Mouse (Mus musculus) CD4-positive, CD25-positive, alpha-beta regulatory T cell, adult 2 months (primary cell): ENCODE measurements around the gene Il1rl2.
A peak's percentile ranks its signal among the peaks of the same experiment; 100 is the strongest.

Source experiments
- DNase-seq: peaks from one replicate; pipeline ENCODE4 v3.0.0-alpha.2; 2012; ENCODE audit warnings: low read depth, low spot score

The Il1rl2 gene

DNA sequence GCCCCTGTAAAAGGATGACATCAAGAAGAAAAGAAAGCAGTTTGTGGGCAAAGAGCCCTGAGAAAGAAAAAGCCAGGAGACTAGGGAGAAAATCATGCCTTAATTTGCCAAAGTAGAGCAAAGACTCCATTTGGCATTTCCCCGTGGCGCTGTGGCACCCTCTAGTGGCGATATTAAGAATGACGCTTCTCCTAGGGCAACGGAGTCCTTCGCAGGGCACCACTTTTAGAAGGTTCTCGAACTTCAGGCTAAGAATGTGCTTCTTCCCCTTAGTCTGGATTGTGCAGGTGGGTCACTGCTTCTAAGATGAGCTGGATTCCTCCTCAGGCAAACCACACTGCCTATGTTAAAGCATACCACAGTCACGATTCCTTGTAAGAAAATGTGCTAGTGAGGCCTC, 54.4 kb downstream of the Il1rl2 start:
- DNase-seq: peak; percentile 84

DNA sequence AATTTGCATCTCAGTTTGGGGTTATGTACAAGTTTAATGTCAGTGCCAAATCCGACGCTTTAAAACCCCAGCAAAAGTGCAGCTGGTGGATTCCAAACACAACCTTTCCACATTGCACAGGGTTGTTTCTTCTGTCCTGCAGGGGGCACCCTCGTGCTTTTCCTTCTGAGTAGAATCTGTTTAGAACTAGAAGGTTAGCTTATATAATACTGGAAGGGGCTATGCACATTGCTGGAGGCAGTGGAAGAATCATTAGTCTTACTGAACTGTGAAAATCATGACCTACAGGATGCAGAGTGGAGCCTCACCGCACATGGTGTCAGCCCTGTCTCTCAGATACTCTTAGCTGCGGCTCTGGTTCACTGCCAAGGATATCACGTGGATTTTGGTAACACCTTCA, 55.7 kb downstream of the Il1rl2 start:
- DNase-seq: peak; percentile 89

DNA sequence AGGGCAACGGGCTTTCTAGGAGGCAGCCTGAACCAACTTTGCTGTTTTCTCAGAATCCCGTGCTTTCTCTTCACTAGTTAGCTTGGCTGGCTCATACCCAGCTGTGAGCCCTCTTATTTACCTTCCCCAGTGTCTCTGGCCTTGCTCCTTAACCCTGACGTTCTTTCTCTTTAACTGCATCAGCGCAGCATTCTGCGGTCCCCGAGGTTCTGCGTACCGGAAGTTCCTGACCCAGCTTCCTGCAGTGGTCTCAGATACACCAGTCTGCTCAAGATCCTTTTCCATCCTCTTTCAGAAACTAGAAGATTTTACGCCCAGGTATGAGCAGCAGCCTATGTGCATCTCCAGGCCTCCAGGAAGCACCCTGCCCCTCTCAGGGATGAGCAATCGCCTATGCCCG, 56.6 kb downstream of the Il1rl2 start:
- peak; percentile 73 for DNase-seq

DNA sequence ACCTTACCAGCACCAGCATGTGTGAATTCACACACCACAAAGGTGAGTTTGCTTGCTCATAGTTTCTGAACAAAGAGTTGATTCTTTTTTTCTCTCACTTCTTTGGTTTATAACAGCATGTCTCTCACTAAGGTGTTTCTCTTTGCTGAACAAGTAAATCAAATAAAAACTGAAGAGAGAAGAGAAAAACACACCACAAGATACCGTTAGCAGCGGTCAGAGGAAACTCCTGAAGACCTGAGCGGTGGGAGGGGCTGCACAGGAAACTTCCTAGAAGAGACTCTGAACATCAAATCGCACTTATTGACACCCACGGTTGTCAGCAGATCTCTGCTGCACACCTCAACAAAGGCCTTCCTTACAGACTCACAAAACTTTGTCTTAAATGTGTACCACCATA, 58.4 kb downstream of the Il1rl2 start:
- DNase-seq: peak; percentile 59

DNA sequence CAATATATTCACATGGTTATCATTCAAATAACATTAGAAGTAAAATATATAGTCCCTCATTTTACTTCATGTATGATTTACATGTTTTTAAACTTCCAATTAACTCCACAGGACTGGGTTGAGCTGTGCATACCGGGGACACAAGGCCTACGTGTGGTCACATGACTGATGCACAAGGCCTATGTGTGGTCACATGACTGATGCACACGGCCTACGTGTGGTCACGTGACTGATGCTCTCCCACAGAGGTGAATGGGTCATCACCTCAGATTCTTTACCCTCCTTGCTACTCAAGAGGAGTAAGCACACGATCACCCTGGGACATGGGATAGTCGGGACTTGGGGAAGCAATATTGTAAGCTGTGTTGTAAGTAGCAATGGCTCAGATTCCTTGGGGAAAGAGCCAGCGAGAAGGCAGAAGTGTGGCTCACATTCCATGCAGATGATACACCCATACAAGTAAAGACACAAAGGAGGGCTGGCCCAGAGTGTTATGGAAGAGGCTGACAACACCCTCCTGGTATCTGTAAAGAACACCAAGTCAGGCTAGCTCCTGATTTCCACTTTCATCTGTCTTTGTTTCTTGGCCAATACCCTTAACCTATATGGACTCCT, 60.6 kb downstream of the Il1rl2 start:
- DNase-seq: no peak

DNA sequence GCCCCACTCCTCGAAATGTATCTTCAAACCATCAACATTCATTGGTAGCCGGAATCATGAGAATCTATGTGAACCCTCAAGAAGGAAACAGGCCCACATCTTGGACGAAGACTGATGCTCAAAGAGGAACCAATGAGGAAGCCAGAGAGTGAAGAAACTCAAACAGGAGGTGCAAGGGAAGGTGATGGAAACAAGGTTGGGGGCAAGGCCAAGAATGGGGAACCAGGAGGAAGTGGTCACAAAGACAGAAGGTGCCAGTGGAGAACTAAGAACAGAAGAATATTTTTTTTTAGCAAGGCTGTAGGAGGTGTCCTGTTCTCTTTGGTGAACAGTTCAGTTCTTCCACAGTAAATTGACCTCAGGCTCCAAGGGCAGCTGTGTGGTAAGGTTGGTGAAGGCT, 67.0 kb downstream of the Il1rl2 start:
- no peak for DNase-seq

DNA sequence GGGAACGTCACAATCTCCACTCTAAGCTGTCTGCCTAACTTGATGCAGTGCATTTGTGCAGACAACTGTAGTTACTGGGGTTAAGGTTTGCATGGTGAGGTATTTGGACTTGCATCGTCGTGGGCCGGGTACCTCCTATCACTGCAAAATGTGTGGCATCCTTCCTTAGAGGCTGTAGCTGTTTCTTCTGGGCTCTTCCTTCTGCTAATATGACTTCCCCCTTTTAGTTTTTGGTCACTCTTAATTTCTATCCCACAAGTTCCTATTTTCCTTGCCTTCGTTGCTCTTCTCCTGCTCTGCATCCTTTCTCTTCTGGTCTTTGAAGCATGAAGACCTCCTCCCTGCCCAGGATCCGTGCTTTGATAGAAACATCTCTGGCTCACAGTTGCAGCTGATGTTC, 68.1 kb downstream of the Il1rl2 start:
- no peak for DNase-seq

DNA sequence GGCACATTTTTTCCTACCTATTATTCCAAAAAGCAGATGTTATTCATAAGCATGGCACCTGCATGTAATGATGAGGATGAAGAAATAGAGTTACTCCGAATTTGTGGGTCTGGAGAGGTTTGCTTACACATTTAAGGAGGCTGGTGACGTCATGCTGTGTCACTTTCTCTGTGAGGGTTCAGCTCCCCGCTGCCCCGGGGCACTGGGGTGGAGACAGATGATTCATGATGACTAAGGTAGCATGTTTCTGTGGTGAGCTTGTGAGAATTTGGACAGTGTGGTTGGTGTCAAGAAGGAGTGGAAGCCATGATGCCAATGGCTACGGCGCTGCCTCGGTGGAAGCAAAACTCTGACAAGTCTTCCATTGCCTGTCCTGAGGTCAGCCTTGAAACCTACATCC, 68.8 kb downstream of the Il1rl2 start:
- peak; percentile 24 for DNase-seq

DNA sequence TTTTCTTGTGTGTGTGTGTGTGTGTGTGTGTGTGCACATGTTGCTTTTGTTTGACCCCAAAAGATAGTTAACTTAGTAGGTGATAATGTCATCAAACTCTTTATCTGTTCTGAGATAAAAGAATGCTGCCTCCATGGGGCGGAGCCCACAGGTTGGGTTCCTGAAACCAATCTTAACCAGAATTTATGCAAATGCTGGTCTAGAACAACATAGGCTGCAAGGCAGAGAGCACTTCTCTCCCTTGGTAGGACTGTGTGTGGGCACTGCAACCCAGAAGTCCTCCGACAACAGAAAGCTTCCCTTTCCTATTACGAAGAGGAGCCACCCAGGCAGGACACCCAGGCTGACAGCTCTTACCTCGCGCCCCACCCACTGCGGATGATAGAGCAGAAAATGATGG, 75.2 kb downstream of the Il1rl2 start:
- DNase-seq: peak; percentile 54

DNA sequence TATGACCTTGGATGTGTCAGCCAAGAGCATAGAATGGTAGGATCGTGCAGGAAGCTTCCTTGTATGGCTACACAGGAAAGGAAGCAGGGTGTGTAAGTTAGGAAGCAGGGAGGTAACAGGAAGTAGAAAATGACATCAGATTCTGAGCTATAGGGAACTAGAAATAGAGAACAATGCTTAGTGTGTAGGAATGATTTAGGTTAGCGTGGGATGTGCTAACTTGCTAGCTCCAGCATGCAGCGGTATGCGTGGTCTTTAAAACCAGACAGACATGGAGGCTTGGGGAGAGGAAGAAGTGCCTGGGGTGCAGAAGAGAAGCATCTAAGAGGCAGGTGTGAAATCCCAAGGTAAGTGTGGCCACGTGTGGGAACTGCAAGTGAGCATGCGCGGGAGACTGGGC, 80.3 kb downstream of the Il1rl2 start:
- DNase-seq: no peak

DNA sequence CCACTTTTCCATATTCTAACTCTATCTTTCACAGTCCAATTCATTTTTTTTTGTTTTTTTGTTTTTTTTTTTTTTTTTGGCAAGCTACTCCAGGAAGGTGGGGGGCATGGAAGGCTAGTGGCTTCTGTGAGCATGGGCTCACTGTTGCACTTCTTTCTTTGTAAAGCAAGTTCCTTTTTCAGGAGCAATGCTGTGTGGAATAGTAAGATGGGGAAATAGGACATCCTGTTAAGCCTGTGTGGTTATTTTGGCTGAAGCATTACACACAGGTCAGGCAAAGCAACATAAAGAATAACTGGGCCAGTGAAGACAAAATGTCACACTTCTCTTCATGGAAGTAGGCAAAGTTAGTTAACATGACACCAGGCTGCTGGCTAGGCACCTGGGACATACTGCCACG, 85.5 kb downstream of the Il1rl2 start:
- DNase-seq: no peak

DNA sequence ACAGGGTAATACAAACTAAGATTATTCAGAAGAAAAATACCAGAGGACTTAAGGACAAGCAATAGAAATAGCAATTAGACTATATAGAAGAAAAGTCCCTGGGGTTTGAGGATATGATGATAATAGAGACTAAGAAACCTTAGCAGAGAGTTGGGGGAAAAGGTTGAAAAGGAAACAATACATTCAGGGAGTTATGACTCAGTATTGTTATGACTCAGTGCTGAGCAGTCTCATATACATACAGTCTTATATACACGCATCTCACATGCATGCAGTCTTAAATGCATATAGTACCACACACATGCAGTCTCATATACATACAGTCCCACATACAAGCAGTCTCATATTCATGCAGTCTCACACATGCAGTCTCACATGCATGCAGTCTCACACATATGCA, 88.6 kb downstream of the Il1rl2 start:
- DNase-seq: peak; percentile 22

DNA sequence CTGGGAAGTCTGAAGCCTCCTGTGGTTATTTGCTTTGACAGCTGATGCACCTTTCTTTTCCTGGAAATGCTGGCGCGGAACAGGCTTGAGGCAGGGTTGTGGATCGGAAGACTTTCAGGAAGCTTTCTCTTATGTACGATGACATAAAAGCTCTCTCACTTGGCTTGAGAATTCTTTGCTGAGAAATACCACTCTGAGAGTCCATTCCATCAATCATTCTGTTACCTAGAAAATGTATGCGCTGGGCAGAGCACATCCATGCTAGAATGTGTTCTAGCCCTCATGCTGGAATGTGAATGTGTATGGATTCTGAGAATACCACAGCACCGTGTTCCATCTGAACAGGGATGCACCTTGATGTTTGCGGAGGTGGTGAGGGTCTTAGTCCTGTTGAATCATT, 89.9 kb downstream of the Il1rl2 start:
- DNase-seq: no peak

DNA sequence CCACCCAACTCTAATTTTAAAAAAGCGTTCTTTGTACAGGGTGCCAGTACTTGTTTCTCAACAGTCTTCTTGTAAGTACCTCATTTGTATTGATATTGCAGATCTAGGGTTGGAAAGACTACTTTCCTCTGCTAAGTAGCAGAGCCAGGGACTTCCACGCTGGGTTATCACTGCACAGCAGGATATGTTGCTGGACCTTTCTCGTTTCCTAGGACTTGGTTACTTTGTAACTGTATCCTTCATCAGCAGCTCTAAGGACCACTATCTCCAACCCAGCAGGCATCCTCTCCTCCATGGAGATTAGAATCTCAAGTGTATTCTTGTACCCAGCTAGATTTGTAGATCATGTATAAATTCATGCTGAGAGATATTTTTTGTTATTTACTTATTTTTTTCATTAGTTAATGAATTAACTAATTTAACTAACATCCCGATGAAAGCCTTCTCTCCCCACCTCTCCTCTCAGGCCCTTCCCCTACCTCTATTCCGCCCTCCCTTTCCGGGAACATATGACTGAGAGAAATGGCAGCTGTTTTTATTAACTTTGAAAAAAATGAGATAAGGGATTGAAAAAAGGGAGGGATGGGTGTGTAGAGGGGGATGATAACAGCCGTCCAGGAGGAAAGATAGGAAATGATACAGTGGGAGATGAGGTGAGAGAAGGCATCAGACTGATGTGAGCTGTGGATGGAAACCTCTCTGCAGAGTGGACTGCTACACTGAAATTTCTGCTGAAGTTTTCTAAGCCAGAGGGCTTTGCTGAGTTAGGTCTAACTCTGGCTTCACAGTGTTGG, 90.7 kb downstream of the Il1rl2 start:
- no peak for DNase-seq

DNA sequence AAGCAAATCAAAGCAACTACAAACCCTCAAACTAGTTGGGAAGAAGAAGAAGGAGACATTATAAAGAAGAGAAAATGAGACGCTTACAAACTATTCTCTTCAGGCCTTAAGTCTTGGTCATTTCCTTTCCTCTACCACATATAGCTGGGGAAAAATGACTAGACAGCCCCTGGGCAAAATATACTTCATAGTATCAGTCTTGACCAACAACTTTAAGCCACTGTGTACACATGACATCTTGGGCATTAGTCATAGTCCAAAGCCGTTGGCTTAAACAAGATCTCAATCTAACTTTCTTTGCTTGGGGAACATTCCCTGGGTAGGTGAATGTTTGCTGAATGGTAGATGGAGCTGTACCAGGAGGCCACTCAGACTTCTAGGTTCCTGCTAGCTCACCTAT, 92.6 kb downstream of the Il1rl2 start:
- no peak for DNase-seq
